Mouse (Mus musculus) adrenal gland, postnatal 25 days (tissue): ENCODE results near the gene Aktip. TPM values are rescaled to one million over a fixed set of nuclear protein-coding genes. Genes with fewer than 3 reads are reported as not detected.

Experiments
- DNase-seq: peaks from one replicate; pipeline ENCODE4 v3.0.0; 2021; ENCODE audit warnings: mixed read lengths
- total RNA-seq: library from RNA; stranded (reverse); gene quantifications from 2 replicates; pipeline ENCODE4 v1.2.3, GENCODE M21; 2021

Gene Aktip
- total RNA-seq, 1 experiment from 2014 or later = 39.6 TPM

GRCm38 (mm10) chr8:91126786-91127185, 73.0 kb downstream of the Aktip start:
- no peak for DNase-seq

GRCm38 (mm10) chr8:91124315-91124714, 75.5 kb downstream of the Aktip start:
- no peak for DNase-seq

GRCm38 (mm10) chr8:91118131-91118530, 81.6 kb downstream of the Aktip start:
- no peak for DNase-seq

GRCm38 (mm10) chr8:91117537-91117936, 82.2 kb downstream of the Aktip start:
- no peak for DNase-seq

GRCm38 (mm10) chr8:91114910-91115309, 84.9 kb downstream of the Aktip start:
- DNase-seq = no peak

GRCm38 (mm10) chr8:91114428-91114827, 85.3 kb downstream of the Aktip start:
- no peak for DNase-seq

GRCm38 (mm10) chr8:91111868-91112477, 87.8 kb downstream of the Aktip start:
- no peak for DNase-seq

- no peak for DNase-seq
Observed at GRCm38 (mm10) chr8:91106271-91106670, 93.5 kb downstream of the Aktip start.

- no peak for DNase-seq
Observed at GRCm38 (mm10) chr8:91098106-91098505, 101.7 kb downstream of the Aktip start.

GRCm38 (mm10) chr8:91094135-91094534, 105.6 kb downstream of the Aktip start:
- no peak for DNase-seq

GRCm38 (mm10) chr8:91089601-91090000, 110.2 kb downstream of the Aktip start:
- DNase-seq = no peak

- DNase-seq = no peak
Observed at GRCm38 (mm10) chr8:91088452-91088851, 111.3 kb downstream of the Aktip start.

- no peak for DNase-seq
Observed at GRCm38 (mm10) chr8:91082428-91082827, 117.3 kb downstream of the Aktip start.

- DNase-seq = no peak
Observed at GRCm38 (mm10) chr8:91081911-91082310, 117.9 kb downstream of the Aktip start.

- no peak for DNase-seq
Observed at GRCm38 (mm10) chr8:91079678-91080077, 120.1 kb downstream of the Aktip start.

- DNase-seq = no peak
Observed at GRCm38 (mm10) chr8:91077077-91077867, 122.5 kb downstream of the Aktip start.

- peak; percentile 68 for DNase-seq
Observed at GRCm38 (mm10) chr8:91070275-91070859, 129.4 kb downstream of the Aktip start.

GRCm38 (mm10) chr8:91069834-91070233, 129.9 kb downstream of the Aktip start, which contains the start of gene Rbl2:
TSS of gene Rbl2 (plus strand) at chr8:91070057.
- DNase-seq = peak; percentile 92

GRCm38 (mm10) chr8:91069407-91069806, 130.4 kb downstream of the Aktip start:
- DNase-seq = peak; percentile 18

- DNase-seq = no peak
Observed at GRCm38 (mm10) chr8:91065179-91065578, 134.6 kb downstream of the Aktip start.
